Mouse (Mus musculus): ENCODE data around the gene Nceh1. TPM values are rescaled to one million over a fixed set of nuclear protein-coding genes. Genes with fewer than 3 reads are reported as not detected.

The Nceh1 gene
- total and polyA plus RNA-seq, 3 experiments = 8.2 to 9.3 TPM; not detected in 1

DNA sequence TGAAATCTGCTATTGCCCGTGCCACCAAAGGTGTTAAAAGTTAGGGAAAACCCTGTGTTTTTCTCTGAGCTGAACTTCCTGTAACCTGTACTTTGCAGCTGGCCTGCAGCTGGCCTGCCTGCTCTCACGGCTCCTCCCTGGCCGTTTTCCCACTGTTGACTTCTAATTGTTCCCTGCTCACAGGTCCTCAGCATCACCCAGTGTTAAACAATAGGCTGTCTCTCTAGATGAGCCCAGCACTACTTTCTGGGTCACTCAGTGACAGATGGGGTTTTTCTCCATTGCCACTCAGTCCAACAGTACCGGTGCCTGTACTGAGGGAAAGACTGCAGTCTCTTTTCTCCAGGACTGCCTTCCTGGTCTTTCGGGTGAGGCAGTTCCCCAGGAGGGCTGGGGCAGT, 22.3 kb downstream of the Nceh1 start:
- Histone ChIP-seq H3K4me1 (ENCODE audit: control insufficient read depth in 1 of 2, insufficient read depth in 2 of 2, low read length in 2 of 2) (peaks cover 0 to 4% of the 10 kb centered on the region in 2 experiments; a peak in 2 of 4 replicates), H3K27me3 (ENCODE audit: control insufficient read depth in 1 of 2, insufficient read depth in 2 of 2, low read length in 2 of 2) (no peaks in the 10 kb centered on the region), H3K9ac (ENCODE audit: control insufficient read depth, low read depth, low read length, poor library complexity, severe bottlenecking) (no peak overlapping the region), H3K36me3 (ENCODE audit: control insufficient read depth in 1 of 2, insufficient read depth in 2 of 2, low read length in 2 of 2) (peaks cover 0 to 3% of the 10 kb centered on the region in 2 experiments; a peak in 1 of 4 replicates), H3K4me3 (ENCODE audit: control insufficient read depth in 1 of 2, insufficient read depth in 1 of 2, low read depth in 2 of 2, low read length in 2 of 2) (no peak overlapping the region), H3K79me2 (ENCODE audit: control insufficient read depth, insufficient read depth, low read length, poor library complexity) (no peaks in the 10 kb centered on the region), H3K27ac (ENCODE audit: control insufficient read depth, low read depth, low read length) (no peak overlapping the region), H3K9me3 (replicated peaks; ENCODE audit: insufficient read depth, low read length) (no peaks in the 10 kb centered on the region)
- no peak for TF ChIP-seq USF1 (IDR thresholded peaks at IDR 0.05; ENCODE audit: low read depth, low read length)
- TF ChIP-seq GABPA (IDR thresholded peaks at IDR 0.05; ENCODE audit: low read depth, low read length) = no peak
- TF ChIP-seq CHD2 (IDR thresholded peaks at IDR 0.05; ENCODE audit: low read length) = no peak
- no peak for TF ChIP-seq MAZ (IDR thresholded peaks at IDR 0.05; ENCODE audit: low read depth, low read length)
- no peak for TF ChIP-seq ZC3H11A (IDR thresholded peaks at IDR 0.05; ENCODE audit: low read depth, low read length)
- TF ChIP-seq ZNF384 (IDR thresholded peaks at IDR 0.05; ENCODE audit: low read depth, low read length) = no peak
- TF ChIP-seq POLR2AphosphoS2 (IDR thresholded peaks at IDR 0.05; ENCODE audit: low read length) = no peak
- TF ChIP-seq MAFK (IDR thresholded peaks at IDR 0.05; ENCODE audit: borderline replicate concordance, low read depth, low read length) = no peak
- TF ChIP-seq MXI1 (IDR thresholded peaks at IDR 0.05; ENCODE audit: low read depth, low read length) = no peak
- no peak for TF ChIP-seq GATA1 (IDR thresholded peaks at IDR 0.05; ENCODE audit: low read depth, low read length)
- no peak for TF ChIP-seq E2F4 (IDR thresholded peaks at IDR 0.05; ENCODE audit: borderline replicate concordance, low read depth, low read length)
- no peak for TF ChIP-seq MYC (IDR thresholded peaks at IDR 0.05; ENCODE audit: low read depth, low read length)
- no peak for TF ChIP-seq TBP (IDR thresholded peaks at IDR 0.05; ENCODE audit: low read depth, low read length)
- no peak for TF ChIP-seq ETS1 (IDR thresholded peaks at IDR 0.05; ENCODE audit: low read depth, low read length)
- no peak for TF ChIP-seq CHD1 (IDR thresholded peaks at IDR 0.05; ENCODE audit: low read depth, low read length)
- no peak for DNase-seq (ENCODE audit: low read depth, low spot score)

DNA sequence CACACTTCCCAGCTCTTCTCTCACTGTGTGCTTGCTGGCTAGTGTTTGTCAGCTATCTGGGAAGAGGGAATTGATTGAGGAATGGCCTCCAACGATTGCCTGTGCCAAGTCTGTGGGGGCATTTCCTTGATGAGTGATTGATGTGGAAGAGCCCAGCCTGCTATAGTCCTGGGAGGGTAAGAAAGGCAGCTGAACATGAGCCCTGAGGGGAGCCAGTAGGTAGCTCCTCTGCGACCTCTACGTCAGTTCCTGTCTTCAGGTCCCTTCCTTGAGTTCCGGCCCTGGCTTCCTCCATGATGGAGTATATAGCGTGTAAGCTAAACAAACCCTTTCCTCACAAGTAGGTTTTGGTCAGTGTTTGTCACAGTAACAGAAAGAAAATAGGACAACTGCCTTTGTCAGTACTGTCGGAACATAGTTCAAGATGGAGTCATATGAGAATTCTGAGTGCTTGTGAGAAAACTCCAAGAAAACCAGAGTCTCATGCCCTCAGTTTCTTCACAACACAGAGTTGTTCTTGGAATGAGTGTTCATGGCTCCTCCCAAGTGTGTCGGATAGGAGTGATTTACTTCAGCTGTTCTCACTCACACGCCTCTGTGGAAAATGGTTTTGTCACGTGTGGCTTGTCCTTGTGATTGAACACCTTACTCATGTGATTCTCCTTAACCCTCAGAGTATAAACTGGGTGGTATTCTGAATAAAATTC, 22.9 kb downstream of the Nceh1 start:
- no peaks in the 10 kb centered on the region for H3K27me3 ChIP-seq (ENCODE audit: control insufficient read depth in 1 of 2, insufficient read depth in 2 of 2, low read length in 2 of 2)
- H3K9ac ChIP-seq (ENCODE audit: control insufficient read depth, low read depth, low read length, poor library complexity, severe bottlenecking) = no peak overlapping the region
- H3K4me3 ChIP-seq (ENCODE audit: control insufficient read depth in 1 of 2, insufficient read depth in 1 of 2, low read depth in 2 of 2, low read length in 2 of 2) = no peak overlapping the region
- peaks cover 0 to 6% of the 10 kb centered on the region in 2 experiments; a peak in 2 of 4 replicates for H3K36me3 ChIP-seq (ENCODE audit: control insufficient read depth in 1 of 2, insufficient read depth in 2 of 2, low read length in 2 of 2)
- DNase-seq (ENCODE audit: low read depth, low spot score) = no peak
- TF ChIP-seq ELF1 (IDR thresholded peaks at IDR 0.05; ENCODE audit: low read depth, low read length) (no peak), RCOR1 (IDR thresholded peaks at IDR 0.05; ENCODE audit: low read depth, low read length) (no peak)
- H3K27ac ChIP-seq (ENCODE audit: control insufficient read depth, low read depth, low read length) = no peak overlapping the region
- H3K9me3 ChIP-seq (replicated peaks; ENCODE audit: insufficient read depth, low read length) = no peaks in the 10 kb centered on the region
- H3K79me2 ChIP-seq (ENCODE audit: control insufficient read depth, insufficient read depth, low read length, poor library complexity) = no peaks in the 10 kb centered on the region
- peaks cover 0 to 8% of the 10 kb centered on the region in 2 experiments; a peak in 2 of 4 replicates for H3K4me1 ChIP-seq (ENCODE audit: control insufficient read depth in 1 of 2, insufficient read depth in 2 of 2, low read length in 2 of 2)

Data from MEL (cell line).